9 mouse cellular contexts compared by ENCODE assay signal in the genomic region with DNA sequence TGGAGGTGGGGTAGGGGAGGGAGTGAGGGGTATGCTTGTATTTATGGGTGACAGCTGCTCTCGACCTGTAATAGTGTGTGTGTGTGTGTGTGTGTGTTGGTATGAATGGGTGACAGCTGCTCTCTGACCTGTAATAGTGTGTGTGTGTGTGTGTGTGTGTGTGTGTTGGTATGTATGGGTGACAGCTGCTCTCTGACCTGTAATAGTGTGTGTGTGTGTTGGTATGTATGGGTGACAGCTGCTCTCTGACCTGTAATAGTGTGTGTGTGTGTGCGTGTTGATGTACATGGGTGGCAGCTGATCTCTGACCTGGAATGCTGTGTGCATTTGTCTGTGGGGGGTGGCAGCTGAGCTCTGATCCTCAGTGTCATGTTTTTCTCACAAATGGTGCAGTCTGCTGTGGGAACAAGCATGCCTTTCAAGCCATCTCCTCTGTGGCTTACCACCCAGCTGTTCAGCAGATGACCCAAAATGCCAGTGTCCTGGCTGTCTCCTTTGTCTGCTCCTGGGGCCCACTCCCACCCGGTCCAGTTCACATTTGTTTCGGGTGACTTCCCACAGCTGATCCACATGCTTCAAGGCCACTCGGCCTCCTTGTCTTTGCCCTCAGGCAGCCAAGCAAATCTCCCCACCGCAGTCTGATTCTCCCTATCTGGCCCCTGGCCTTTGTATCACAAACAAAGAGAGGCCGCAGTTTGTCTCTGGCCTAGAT. TPM values are rescaled to one million over a fixed set of nuclear protein-coding genes. Genes with fewer than 3 reads are reported as not detected.
A peak's percentile ranks its signal among the peaks of the same experiment; 100 is the strongest.
DNase-seq lines count a peak whose midpoint lies in the region; ATAC-seq and TF ChIP-seq lines count a peak whose summit lies in the region.
"Had no signal": no experiment of that assay in that cellular context is flagged by ENCODE, and none has a peak within 500 bp of the region (broad histone marks: within the 10 kb centered on the region; RNA-seq: fewer than 3 reads in every experiment).

No protein-coding gene starts in this region.

- WGBS in forebrain, embryonic 11.5 days, result 34% methylated on average over 7 of the region's 7 CpGs
- WGBS in forebrain, embryonic 15.5 days, result 32% methylated on average over 7 of the region's 7 CpGs
- WGBS in midbrain, embryonic 10.5 days, result 30% methylated on average over 7 of the region's 7 CpGs
- 19% methylated on average over 7 of the region's 7 CpGs for WGBS in midbrain, postnatal 0 days
- WGBS in limb, embryonic 13.5 days, result 77% methylated on average over 7 of the region's 7 CpGs

- peaks cover 4% of the 10 kb centered on the region; the same call in 1 of the 2 replicates for H3K36me3 ChIP-seq in forebrain, embryonic 11.5 days (ENCODE audit: control insufficient read depth, insufficient read depth, low read length)
- H3K36me3 ChIP-seq in forebrain, embryonic 15.5 days, result peaks cover 51% of the 10 kb centered on the region
- peaks cover 89% of the 10 kb centered on the region for H3K36me3 ChIP-seq in midbrain, embryonic 10.5 days
- peaks cover 62% of the 10 kb centered on the region for H3K36me3 ChIP-seq in midbrain, postnatal 0 days (ENCODE audit: insufficient read depth, low read length)
- H3K36me3 ChIP-seq in limb, embryonic 13.5 days, result peaks cover 79% of the 10 kb centered on the region

- H3K27me3 ChIP-seq in forebrain, embryonic 11.5 days (ENCODE audit: control insufficient read depth, insufficient read depth, low read length), result no peaks in the 10 kb centered on the region
- no peaks in the 10 kb centered on the region for H3K27me3 ChIP-seq in forebrain, embryonic 15.5 days
- no peaks in the 10 kb centered on the region for H3K27me3 ChIP-seq in midbrain, embryonic 10.5 days (ENCODE audit: low read depth, poor library complexity, severe bottlenecking)
- H3K27me3 ChIP-seq in midbrain, postnatal 0 days (ENCODE audit: insufficient read depth, low read length), result no peaks in the 10 kb centered on the region
- H3K27me3 ChIP-seq in limb, embryonic 13.5 days, result no peaks in the 10 kb centered on the region
- H3K27me3 ChIP-seq: heart, embryonic 15.5 days had no signal

- DNase-seq in forebrain, embryonic 11.5 days (ENCODE audit: low spot score), result no peak
- DNase-seq in midbrain, embryonic 10.5 days (ENCODE audit: low spot score), result peak; percentile 80
- DNase-seq in midbrain, postnatal 0 days (ENCODE audit: low spot score), result no peak
- DNase-seq in testis, postnatal 14 days (ENCODE audit: low spot score), result peak; percentile 59
- DNase-seq in MN1 (ENCODE audit: low spot score), result no peak
- DNase-seq in right cerebral cortex, postnatal 4 days, result no peak

- no peak overlapping the region for H3K9ac ChIP-seq in forebrain, embryonic 11.5 days (ENCODE audit: low read length)
- no peak overlapping the region for H3K9ac ChIP-seq in forebrain, embryonic 15.5 days (replicated peaks)
- no peak overlapping the region; the same call in 1 of the 2 replicates for H3K9ac ChIP-seq in midbrain, postnatal 0 days (replicated peaks; ENCODE audit: low read length, poor library complexity, severe bottlenecking)
- H3K9ac ChIP-seq in limb, embryonic 13.5 days, result no peak overlapping the region
- H3K9ac ChIP-seq: heart, embryonic 15.5 days had no signal

- H3K4me2 ChIP-seq in forebrain, embryonic 11.5 days (ENCODE audit: low read depth, low read length, severe bottlenecking), result no peak overlapping the region
- H3K4me2 ChIP-seq in forebrain, embryonic 15.5 days (replicated peaks), result no peak overlapping the region
- no peak overlapping the region for H3K4me2 ChIP-seq in midbrain, postnatal 0 days (ENCODE audit: low read depth, low read length, poor library complexity, severe bottlenecking)
- no peak overlapping the region for H3K4me2 ChIP-seq in limb, embryonic 13.5 days (replicated peaks)
- H3K4me2 ChIP-seq: heart, embryonic 15.5 days had no signal

- ATAC-seq in forebrain, embryonic 11.5 days (replicated peaks; ENCODE audit: low FRiP score), result 0 out of 2 replicates have a peak, but pooled peaks have one; percentile 15
- ATAC-seq in forebrain, embryonic 15.5 days (replicated peaks), result no peak
- no peak for ATAC-seq in midbrain, postnatal 0 days (ENCODE audit: low FRiP score)
- ATAC-seq in limb, embryonic 13.5 days (ENCODE audit: low FRiP score, low read depth), result peak; percentile 45

- H3K4me3 ChIP-seq in forebrain, embryonic 11.5 days (ENCODE audit: low read depth, low read length), result no peak overlapping the region
- no peak overlapping the region for H3K4me3 ChIP-seq in forebrain, embryonic 15.5 days
- H3K4me3 ChIP-seq in midbrain, embryonic 10.5 days, result peak overlapping the region; percentile 20; the same call in 1 of the 2 replicates
- no peak overlapping the region for H3K4me3 ChIP-seq in midbrain, postnatal 0 days (ENCODE audit: low read depth, low read length)
- no peak overlapping the region for H3K4me3 ChIP-seq in limb, embryonic 13.5 days
- H3K4me3 ChIP-seq: heart, embryonic 15.5 days had no signal

- H3K9me3 ChIP-seq in forebrain, embryonic 11.5 days (ENCODE audit: control insufficient read depth, low read length), result no peaks in the 10 kb centered on the region
- H3K9me3 ChIP-seq in forebrain, embryonic 15.5 days, result no peaks in the 10 kb centered on the region
- no peaks in the 10 kb centered on the region for H3K9me3 ChIP-seq in midbrain, embryonic 10.5 days (replicated peaks)
- no peaks in the 10 kb centered on the region for H3K9me3 ChIP-seq in midbrain, postnatal 0 days (ENCODE audit: low read length)
- H3K9me3 ChIP-seq in limb, embryonic 13.5 days, result no peaks in the 10 kb centered on the region
- H3K9me3 ChIP-seq: heart, embryonic 15.5 days had no signal

- no peak for TF ChIP-seq CTCF in midbrain, postnatal 0 days (IDR thresholded peaks at IDR 0.05)

- H3K27ac ChIP-seq in forebrain, embryonic 11.5 days (ENCODE audit: low read depth, low read length), result peak overlapping the region; percentile 50
- H3K27ac ChIP-seq in forebrain, embryonic 15.5 days (replicated peaks), result no peak overlapping the region
- H3K27ac ChIP-seq in midbrain, embryonic 10.5 days (replicated peaks), result peak overlapping the region; percentile 80
- no peak overlapping the region for H3K27ac ChIP-seq in midbrain, postnatal 0 days (ENCODE audit: low read depth, low read length)
- H3K27ac ChIP-seq in limb, embryonic 13.5 days, result peak overlapping the region; percentile 22; the same call in 1 of the 2 replicates
- H3K27ac ChIP-seq: heart, embryonic 15.5 days had no signal

- peaks cover 5% of the 10 kb centered on the region for H3K4me1 ChIP-seq in forebrain, embryonic 11.5 days (replicated peaks; ENCODE audit: control insufficient read depth, insufficient read depth, low read length)
- H3K4me1 ChIP-seq in forebrain, embryonic 15.5 days, result peaks cover 20% of the 10 kb centered on the region
- H3K4me1 ChIP-seq in midbrain, embryonic 10.5 days, result peaks cover 56% of the 10 kb centered on the region
- H3K4me1 ChIP-seq in midbrain, postnatal 0 days (ENCODE audit: insufficient read depth, low read length), result no peaks in the 10 kb centered on the region
- H3K4me1 ChIP-seq in limb, embryonic 13.5 days, result peaks cover 18% of the 10 kb centered on the region

RNA-seq across cellular contexts. Expression of gene Gapdh, which starts 9.2 kb away (rescaled TPM):
- 2,700 and 2,872 TPM in 2 replicates for polyA plus RNA-seq in forebrain, embryonic 11.5 days (2014; fragmentation: Nextera tagmentation; extraction: Ambion mirVana)
- polyA plus RNA-seq in forebrain, embryonic 15.5 days (2015; fragmentation: Nextera tagmentation; extraction: Ambion mirVana), result 1,461 and 1,493 TPM in 2 replicates
- 2,729 and 3,222 TPM in 2 replicates for polyA plus RNA-seq in midbrain, embryonic 10.5 days (2016; fragmentation: Nextera tagmentation; extraction: Ambion mirVana)
- 2,678 and 3,049 TPM in 2 replicates for total RNA-seq in midbrain, postnatal 0 days (2014; rRNA removed)
- polyA plus RNA-seq in midbrain, postnatal 0 days (2015; fragmentation: Nextera tagmentation; extraction: Ambion mirVana), result 1,705 and 1,726 TPM in 2 replicates
- polyA plus RNA-seq in limb, embryonic 13.5 days (2015; fragmentation: Nextera tagmentation; extraction: Ambion mirVana), result 1,893 and 1,983 TPM in 2 replicates

RNA-seq across cellular contexts. Expression of gene Iffo1, which starts 12.0 kb away (rescaled TPM):
- 10.5 and 12.3 TPM in 2 replicates for polyA plus RNA-seq in forebrain, embryonic 11.5 days (2014; fragmentation: Nextera tagmentation; extraction: Ambion mirVana)
- 18.9 and 21.0 TPM in 2 replicates for polyA plus RNA-seq in forebrain, embryonic 15.5 days (2015; fragmentation: Nextera tagmentation; extraction: Ambion mirVana)
- 12.7 and 15.1 TPM in 2 replicates for polyA plus RNA-seq in midbrain, embryonic 10.5 days (2016; fragmentation: Nextera tagmentation; extraction: Ambion mirVana)
- total RNA-seq in midbrain, postnatal 0 days (2014; rRNA removed), result 33.3 and 33.9 TPM in 2 replicates
- polyA plus RNA-seq in midbrain, postnatal 0 days (2015; fragmentation: Nextera tagmentation; extraction: Ambion mirVana), result 19.0 and 20.4 TPM in 2 replicates
- 31.5 and 33.1 TPM in 2 replicates for polyA plus RNA-seq in limb, embryonic 13.5 days (2015; fragmentation: Nextera tagmentation; extraction: Ambion mirVana)

RNA-seq across cellular contexts. Expression of gene Nop2, which starts 25.4 kb away (rescaled TPM):
- 65.4 and 70.3 TPM in 2 replicates for polyA plus RNA-seq in forebrain, embryonic 11.5 days (2014; fragmentation: Nextera tagmentation; extraction: Ambion mirVana)
- polyA plus RNA-seq in forebrain, embryonic 15.5 days (2015; fragmentation: Nextera tagmentation; extraction: Ambion mirVana), result 51.1 and 51.8 TPM in 2 replicates
- 72.6 and 86.4 TPM in 2 replicates for polyA plus RNA-seq in midbrain, embryonic 10.5 days (2016; fragmentation: Nextera tagmentation; extraction: Ambion mirVana)
- 34.5 and 45.8 TPM in 2 replicates for total RNA-seq in midbrain, postnatal 0 days (2014; rRNA removed)
- 41.4 and 42.6 TPM in 2 replicates for polyA plus RNA-seq in midbrain, postnatal 0 days (2015; fragmentation: Nextera tagmentation; extraction: Ambion mirVana)
- polyA plus RNA-seq in limb, embryonic 13.5 days (2015; fragmentation: Nextera tagmentation; extraction: Ambion mirVana), result 65.6 and 67.1 TPM in 2 replicates

RNA-seq across cellular contexts. Expression of gene Ncapd2, which starts 34.4 kb away (rescaled TPM):
- polyA plus RNA-seq in forebrain, embryonic 11.5 days (2014; fragmentation: Nextera tagmentation; extraction: Ambion mirVana), result 225 and 271 TPM in 2 replicates
- polyA plus RNA-seq in forebrain, embryonic 15.5 days (2015; fragmentation: Nextera tagmentation; extraction: Ambion mirVana), result 98.5 and 99.5 TPM in 2 replicates
- 236 and 246 TPM in 2 replicates for polyA plus RNA-seq in midbrain, embryonic 10.5 days (2016; fragmentation: Nextera tagmentation; extraction: Ambion mirVana)
- 29.8 and 33.7 TPM in 2 replicates for total RNA-seq in midbrain, postnatal 0 days (2014; rRNA removed)
- polyA plus RNA-seq in midbrain, postnatal 0 days (2015; fragmentation: Nextera tagmentation; extraction: Ambion mirVana), result 18.4 and 21.0 TPM in 2 replicates
- 146 and 148 TPM in 2 replicates for polyA plus RNA-seq in limb, embryonic 13.5 days (2015; fragmentation: Nextera tagmentation; extraction: Ambion mirVana)

RNA-seq across cellular contexts. Expression of gene Mrpl51, which starts 34.5 kb away (rescaled TPM):
- polyA plus RNA-seq in forebrain, embryonic 11.5 days (2014; fragmentation: Nextera tagmentation; extraction: Ambion mirVana), result 195 and 197 TPM in 2 replicates
- polyA plus RNA-seq in forebrain, embryonic 15.5 days (2015; fragmentation: Nextera tagmentation; extraction: Ambion mirVana), result 155 and 158 TPM in 2 replicates
- 211 and 231 TPM in 2 replicates for polyA plus RNA-seq in midbrain, embryonic 10.5 days (2016; fragmentation: Nextera tagmentation; extraction: Ambion mirVana)
- 23.3 and 48.2 TPM in 2 replicates for total RNA-seq in midbrain, postnatal 0 days (2014; rRNA removed)
- 136 and 145 TPM in 2 replicates for polyA plus RNA-seq in midbrain, postnatal 0 days (2015; fragmentation: Nextera tagmentation; extraction: Ambion mirVana)
- polyA plus RNA-seq in limb, embryonic 13.5 days (2015; fragmentation: Nextera tagmentation; extraction: Ambion mirVana), result 212 and 213 TPM in 2 replicates

Comparison
In these comparisons a context has a peak if more than half of its experiments do, and no peak if none do; other contexts are left out.
1. ATAC-seq: peak in forebrain, embryonic 11.5 days (single experiment) and limb, embryonic 13.5 days (single experiment); none in forebrain, embryonic 15.5 days (single experiment) and midbrain, postnatal 0 days (single experiment).
2. DNase-seq: peak in midbrain, embryonic 10.5 days (single experiment) and testis, postnatal 14 days (single experiment); none in forebrain, embryonic 11.5 days (single experiment), midbrain, postnatal 0 days (single experiment), MN1 (single experiment) and right cerebral cortex, postnatal 4 days (single experiment).
3. H3K27ac ChIP-seq: peak in forebrain, embryonic 11.5 days (single experiment), midbrain, embryonic 10.5 days (single experiment) and limb, embryonic 13.5 days (single experiment); none in forebrain, embryonic 15.5 days (single experiment) and midbrain, postnatal 0 days (single experiment).